Mouse (Mus musculus): ENCODE data around the gene Rad51c. TPM values are rescaled to one million over a fixed set of nuclear protein-coding genes. Genes with fewer than 3 reads are reported as not detected.
"Not testable (repeated sequence)": the region's sequence is repeated elsewhere in the genome, so short reads cannot be mapped to it uniquely, and the experiment has no call there.

Rad51c gene
- polyA plus RNA-seq, 1 experiment from 2014 or later, result 8.2 TPM

GRCm38 (mm10) chr11:87444735-87445428 is 40.1 kb upstream of the Rad51c start:
- Histone ChIP-seq H3K9me3 (no peaks in the 10 kb centered on the region), H3K4me3 (no peak overlapping the region), H3K36me3 (no peaks in the 10 kb centered on the region), H3K4me2 (peak overlapping the region; percentile 34), H3K4me1 (peaks cover 10% of the 10 kb centered on the region; the same call in 1 of the 2 replicates), H3K27ac (no peak overlapping the region), H3K9ac (no peak overlapping the region), H3K27me3 (no peaks in the 10 kb centered on the region)
- WGBS, result 8% methylated on average over 16 of the region's 16 CpGs
- no peak for ATAC-seq (ENCODE audit: insufficient number of reproducible peaks, insufficient read depth, low FRiP score, low TSS enrichment, low read depth)

GRCm38 (mm10) chr11:87444056-87444455 is 39.3 kb upstream of the Rad51c start:
- not testable (repeated sequence) for H3K4me2 ChIP-seq; H3K27me3 ChIP-seq; H3K4me3 ChIP-seq; H3K36me3 ChIP-seq; H3K9ac ChIP-seq; H3K9me3 ChIP-seq; H3K27ac ChIP-seq; ATAC-seq (ENCODE audit: insufficient number of reproducible peaks, insufficient read depth, low FRiP score, low TSS enrichment, low read depth)
- WGBS, result 68% methylated on average over 10 of the region's 10 CpGs
- H3K4me1 ChIP-seq, result peaks cover 10% of the 10 kb centered on the region; the same call in 1 of the 2 replicates

GRCm38 (mm10) chr11:87443373-87443883 is 38.7 kb upstream of the Rad51c start:
- peak; percentile 82; the same call in 1 of the 2 replicates for ATAC-seq (ENCODE audit: insufficient number of reproducible peaks, insufficient read depth, low FRiP score, low TSS enrichment, low read depth)
- H3K9me3 ChIP-seq, result no peaks in the 10 kb centered on the region
- peaks cover 10% of the 10 kb centered on the region; the same call in 1 of the 2 replicates for H3K4me1 ChIP-seq
- no peaks in the 10 kb centered on the region for H3K27me3 ChIP-seq
- WGBS, result under 1% methylated on average over 5 of the region's 5 CpGs
- H3K4me2 ChIP-seq, result no peak overlapping the region
- no peaks in the 10 kb centered on the region for H3K36me3 ChIP-seq
- H3K4me3 ChIP-seq, result no peak overlapping the region
- H3K27ac ChIP-seq, result peak overlapping the region; percentile 60
- no peak overlapping the region for H3K9ac ChIP-seq

DNA sequence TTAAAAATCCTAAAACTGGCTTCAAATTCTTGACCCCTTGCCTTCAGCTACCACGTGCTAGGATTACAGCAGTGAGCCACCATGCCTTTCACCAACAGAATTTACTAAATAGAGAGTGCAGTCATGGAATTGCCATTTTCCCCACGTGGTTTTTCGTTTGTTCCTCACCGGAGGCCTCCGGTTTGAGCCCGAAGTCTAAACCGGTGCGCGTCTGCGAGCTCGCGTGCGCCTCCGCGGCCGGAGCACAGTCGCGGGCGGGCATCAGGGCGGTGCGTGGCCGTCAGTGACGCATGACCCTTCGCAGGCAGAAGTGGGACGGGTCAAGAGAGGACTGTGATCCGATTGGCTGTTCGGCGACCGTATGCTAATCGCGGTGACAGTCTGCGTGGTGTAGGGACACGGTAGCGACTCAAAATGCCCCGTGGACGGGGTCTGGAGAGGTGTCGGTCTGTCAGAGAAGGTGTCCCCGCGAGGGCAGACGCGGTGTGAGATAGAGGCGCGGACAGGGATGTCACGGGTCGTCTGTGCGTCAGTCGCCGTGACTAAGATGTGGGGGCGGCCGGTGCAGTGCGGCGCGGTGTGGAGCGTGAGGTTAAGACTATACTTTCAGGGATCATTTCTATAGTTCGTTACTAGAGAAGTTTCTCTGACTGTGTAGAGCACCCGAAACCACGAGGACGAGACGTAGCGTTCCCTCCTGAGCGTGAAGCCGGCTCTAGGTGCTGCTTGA is 38.1 kb upstream of the Rad51c start:
- peak overlapping the region; percentile 33 for H3K4me3 ChIP-seq
- WGBS, result under 1% methylated on average over 32 of the region's 62 CpGs
- ATAC-seq (ENCODE audit: insufficient number of reproducible peaks, insufficient read depth, low FRiP score, low TSS enrichment, low read depth), result peak; percentile 96
- peak overlapping the region; percentile 78 for H3K27ac ChIP-seq
- not testable (repeated sequence) for H3K27me3 ChIP-seq, H3K9me3 ChIP-seq, H3K36me3 ChIP-seq
- 0 out of 2 replicates have a peak overlapping the region, but pooled peaks have one; percentile 44 for H3K9ac ChIP-seq
- peaks cover 10% of the 10 kb centered on the region; the same call in 1 of the 2 replicates for H3K4me1 ChIP-seq
- peak overlapping the region; percentile 61 for H3K4me2 ChIP-seq

DNA sequence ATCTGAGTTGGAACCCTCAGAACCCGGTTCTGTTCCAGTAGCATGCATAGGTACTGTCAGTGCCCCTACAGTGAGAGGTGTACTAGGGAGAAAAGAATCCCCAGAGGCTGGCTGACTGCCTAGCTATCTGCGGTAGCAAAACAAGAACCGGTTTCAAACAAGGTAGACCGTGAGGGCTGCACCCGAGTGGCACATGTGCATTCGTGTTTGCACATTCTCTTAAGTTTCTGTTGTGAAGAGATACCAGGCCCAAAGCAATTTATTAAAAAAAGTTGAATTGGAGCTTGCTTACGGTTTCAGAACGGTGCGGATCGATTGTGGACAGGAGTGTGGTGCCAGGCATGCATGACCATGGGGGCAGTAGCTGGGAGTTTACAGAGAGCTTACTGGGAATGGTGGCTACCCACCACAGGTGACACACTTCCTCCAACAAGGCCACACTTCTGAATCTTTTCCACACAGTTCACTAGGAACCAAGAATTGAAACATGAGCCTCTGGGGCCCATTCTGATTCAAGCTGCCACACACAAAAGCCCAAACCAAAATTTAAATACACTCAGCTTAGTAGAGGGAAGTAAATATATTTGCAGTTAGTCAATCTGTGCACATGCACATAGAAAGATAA is 35.2 kb upstream of the Rad51c start:
- Histone ChIP-seq H3K36me3 (no peaks in the 10 kb centered on the region), H3K4me1 (peaks cover 7% of the 10 kb centered on the region; the same call in 1 of the 2 replicates), H3K9ac (no peak overlapping the region), H3K9me3 (no peaks in the 10 kb centered on the region), H3K27ac (peak overlapping the region; percentile 2; the same call in 1 of the 2 replicates), H3K4me2 (no peak overlapping the region), H3K4me3 (no peak overlapping the region), H3K27me3 (no peaks in the 10 kb centered on the region)
- ATAC-seq (ENCODE audit: insufficient number of reproducible peaks, insufficient read depth, low FRiP score, low TSS enrichment, low read depth), result no peak
- WGBS, result 82% methylated on average over 10 of the region's 10 CpGs

DNA sequence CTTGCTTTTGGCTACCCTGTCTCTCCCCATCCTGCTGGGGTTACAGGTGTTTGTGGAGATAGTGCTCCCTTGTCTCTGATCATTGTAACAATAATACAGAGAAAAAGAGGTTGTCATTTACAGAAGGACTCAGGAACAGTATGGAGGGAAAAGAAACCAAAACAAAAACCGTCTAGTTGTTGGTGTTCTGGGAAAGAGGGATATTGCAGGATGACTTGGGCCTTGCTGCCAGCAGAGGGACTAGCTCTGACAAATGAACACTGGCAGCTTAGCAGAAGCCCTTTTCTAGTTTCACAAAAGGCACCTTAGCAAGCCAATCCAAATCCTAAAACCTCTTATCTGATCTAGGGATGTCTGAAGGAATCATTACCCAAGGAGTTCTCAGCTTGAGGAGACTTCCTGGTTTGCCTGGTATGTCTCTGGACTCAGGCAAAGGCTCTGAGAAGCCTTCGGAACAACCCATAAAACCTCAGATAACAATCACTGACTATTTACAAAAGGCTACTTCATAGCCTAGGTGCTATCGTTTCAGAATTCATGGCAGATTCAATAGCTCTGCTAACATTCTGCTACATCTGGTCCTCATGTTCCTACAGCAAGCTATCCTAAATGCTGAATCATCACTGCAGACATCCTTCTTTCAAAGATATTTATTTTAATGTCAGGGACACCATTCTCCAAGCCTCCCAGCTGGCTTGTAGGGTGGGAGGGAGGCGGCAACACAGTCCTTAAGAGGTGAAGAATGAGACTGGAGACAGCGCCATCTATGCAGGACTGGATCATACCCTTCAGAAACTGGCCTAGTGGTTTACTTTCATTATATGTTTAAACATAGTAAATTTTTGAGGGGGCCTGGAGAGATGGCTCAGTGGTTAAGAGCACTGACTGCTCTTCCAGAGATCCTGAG is 31.8 kb upstream of the Rad51c start:
- Histone ChIP-seq H3K4me1 (peaks cover 7% of the 10 kb centered on the region; the same call in 1 of the 2 replicates), H3K27ac (no peak overlapping the region), H3K36me3 (no peaks in the 10 kb centered on the region), H3K4me2 (no peak overlapping the region), H3K9ac (no peak overlapping the region; the same call in 1 of the 2 replicates), H3K9me3 (no peaks in the 10 kb centered on the region), H3K27me3 (no peaks in the 10 kb centered on the region), H3K4me3 (no peak overlapping the region)
- ATAC-seq (ENCODE audit: insufficient number of reproducible peaks, insufficient read depth, low FRiP score, low TSS enrichment, low read depth), result no peak
- 63% methylated on average over 5 of the region's 5 CpGs for WGBS

DNA sequence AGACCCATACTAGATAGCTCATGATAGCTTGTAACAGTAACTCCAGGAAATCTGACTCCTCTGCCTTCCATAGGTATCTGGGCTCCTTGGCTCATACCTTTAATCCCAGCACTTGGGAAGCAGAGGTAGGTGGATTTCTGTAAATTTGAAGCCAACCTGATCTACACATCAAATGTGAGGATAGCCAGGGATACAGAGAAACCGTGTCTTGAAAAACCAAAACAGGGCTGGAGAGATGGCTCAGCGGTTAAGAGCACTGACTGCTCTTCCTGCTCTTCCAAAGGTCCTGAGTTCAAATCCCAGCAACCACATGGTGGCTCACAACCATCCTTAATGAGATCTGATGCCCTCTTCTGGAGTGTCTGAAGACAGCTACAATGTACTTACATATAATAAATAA is 30.4 kb upstream of the Rad51c start:
- not testable (repeated sequence) for H3K4me2 ChIP-seq; ATAC-seq (ENCODE audit: insufficient number of reproducible peaks, insufficient read depth, low FRiP score, low TSS enrichment, low read depth); H3K27me3 ChIP-seq; H3K4me3 ChIP-seq; H3K9me3 ChIP-seq; H3K9ac ChIP-seq; H3K36me3 ChIP-seq; H3K27ac ChIP-seq; H3K4me1 ChIP-seq
- WGBS, result 94% methylated on average over 2 of the region's 2 CpGs

- Histone ChIP-seq H3K4me1 (peaks cover 7% of the 10 kb centered on the region; the same call in 1 of the 2 replicates), H3K27ac (no peak overlapping the region), H3K36me3 (no peaks in the 10 kb centered on the region), H3K9me3 (no peaks in the 10 kb centered on the region), H3K27me3 (no peaks in the 10 kb centered on the region), H3K4me2 (no peak overlapping the region), H3K9ac (no peak overlapping the region; the same call in 1 of the 2 replicates), H3K4me3 (no peak overlapping the region)
- WGBS, result 45% methylated on average over 6 of the region's 6 CpGs
- ATAC-seq (ENCODE audit: insufficient number of reproducible peaks, insufficient read depth, low FRiP score, low TSS enrichment, low read depth), result no peak
Observed at GRCm38 (mm10) chr11:87432933-87433669, 28.3 kb upstream of the Rad51c start.

DNA sequence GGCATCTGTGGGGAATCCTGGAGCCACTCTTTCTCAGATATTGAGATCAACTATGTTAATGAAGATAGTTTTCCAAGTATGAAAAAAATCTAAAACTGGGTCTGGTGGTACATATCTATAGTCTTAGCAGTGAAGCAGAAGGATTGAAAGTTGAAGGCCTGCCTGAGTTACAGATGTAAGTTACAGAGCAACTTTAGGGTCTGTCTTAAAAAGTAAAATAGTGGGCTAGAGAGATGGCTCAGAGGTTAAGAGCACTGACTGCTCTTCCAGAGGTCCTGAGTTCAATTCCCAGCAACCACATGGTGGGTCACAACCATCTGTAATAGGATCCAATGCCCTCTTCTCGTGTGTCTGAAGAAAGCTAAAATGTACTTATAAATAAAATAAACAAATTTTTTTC is 27.7 kb upstream of the Rad51c start:
- ATAC-seq (ENCODE audit: insufficient number of reproducible peaks, insufficient read depth, low FRiP score, low TSS enrichment, low read depth), result no peak
- Histone ChIP-seq H3K4me1 (peaks cover 7% of the 10 kb centered on the region; the same call in 1 of the 2 replicates), H3K27me3 (no peaks in the 10 kb centered on the region), H3K9ac (no peak overlapping the region), H3K9me3 (no peaks in the 10 kb centered on the region), H3K4me2 (no peak overlapping the region), H3K4me3 (no peak overlapping the region), H3K36me3 (no peaks in the 10 kb centered on the region), H3K27ac (no peak overlapping the region)
- 70% methylated on average over 1 of the region's 1 CpGs for WGBS

GRCm38 (mm10) chr11:87431813-87432212 is 27.1 kb upstream of the Rad51c start:
- H3K27me3 ChIP-seq; H3K36me3 ChIP-seq; H3K4me1 ChIP-seq; H3K9ac ChIP-seq; ATAC-seq (ENCODE audit: insufficient number of reproducible peaks, insufficient read depth, low FRiP score, low TSS enrichment, low read depth); H3K4me2 ChIP-seq; H3K9me3 ChIP-seq; H3K27ac ChIP-seq; H3K4me3 ChIP-seq: not testable (repeated sequence)
- WGBS, result 89% methylated on average over 8 of the region's 8 CpGs
